Mouse (Mus musculus) forebrain, embryonic 11.5 days (tissue): Measurements from ENCODE around the gene Palld. TPM values are rescaled to one million over a fixed set of nuclear protein-coding genes. Genes with fewer than 3 reads are reported as not detected.

Source experiments
- ATAC-seq: fragments of 200-750 bp; cut with Nextera tagmentation; replicated peaks from 2 replicates; pipeline ENCODE4 v1.8.0; 2017; ENCODE audit warnings: moderate TSS enrichment; ENCODE audit not compliant: low FRiP score
- DNase-seq: peaks from one replicate; pipeline ENCODE4 v3.0.0-alpha.2; 2017; ENCODE audit warnings: low spot score
- H3K27ac ChIP-seq: fragments of 300-500 bp; sonication (generic); 2 replicates; pipeline ENCODE4 v1.5.1; 2014; ENCODE audit warnings: low read depth, low read length
- H3K27me3 ChIP-seq: fragments of 300-500 bp; sonication (generic); 2 replicates; pipeline ENCODE4 v1.6.1; 2014; ENCODE audit warnings: mild to moderate bottlenecking, low read length, mixed read lengths; ENCODE audit not compliant: control insufficient read depth, insufficient read depth
- H3K36me3 ChIP-seq: fragments of 300-500 bp; sonication (generic); 2 replicates; pipeline ENCODE4 v1.6.1; 2014; ENCODE audit warnings: mild to moderate bottlenecking, low read length, moderate library complexity, mixed read lengths; ENCODE audit not compliant: control insufficient read depth, insufficient read depth
- H3K4me1 ChIP-seq: fragments of 300-500 bp; sonication (generic); replicated peaks from 2 replicates; pipeline ENCODE4 v1.6.1; 2014; ENCODE audit warnings: low read length, mixed read lengths; ENCODE audit not compliant: control insufficient read depth, insufficient read depth
- H3K4me2 ChIP-seq: fragments of 300-500 bp; sonication (generic); 2 replicates; pipeline ENCODE4 v1.6.1; 2014; ENCODE audit warnings: low read depth, mild to moderate bottlenecking, low read length, moderate library complexity, mixed read lengths; ENCODE audit not compliant: severe bottlenecking
- H3K4me3 ChIP-seq: fragments of 300-500 bp; sonication (generic); 2 replicates; pipeline ENCODE4 v1.5.1; 2014; ENCODE audit warnings: low read depth, low read length
- H3K9ac ChIP-seq: fragments of 300-500 bp; sonication (generic); 2 replicates; pipeline ENCODE4 v1.6.1; 2014; ENCODE audit warnings: low read length
- H3K9me3 ChIP-seq: fragments of 300-500 bp; sonication (generic); 2 replicates; pipeline ENCODE4 v1.6.1; 2016; ENCODE audit warnings: low read length, mixed read lengths; ENCODE audit not compliant: control insufficient read depth
- WGBS: fragments of 180-500 bp; shearing (Covaris S2); extraction: QIAGEN DNeasy Blood & Tissue Kit; methylation state at CpG from one replicate; pipeline ENCODE4 v1.1.7; 2014; 5-methylcytosine and 5-hydroxymethylcytosine counted together
- polyA plus RNA-seq: library from polyadenylated mRNA; unstranded; fragments of >200 nt; fragmentation: Nextera tagmentation; extraction: Ambion mirVana; gene quantifications from 2 replicates; pipeline ENCODE4 v1.2.1, GENCODE M21; 2014

Gene Palld
- polyA plus RNA-seq, 1 experiment from 2014 or later, result 56.7 TPM

DNA sequence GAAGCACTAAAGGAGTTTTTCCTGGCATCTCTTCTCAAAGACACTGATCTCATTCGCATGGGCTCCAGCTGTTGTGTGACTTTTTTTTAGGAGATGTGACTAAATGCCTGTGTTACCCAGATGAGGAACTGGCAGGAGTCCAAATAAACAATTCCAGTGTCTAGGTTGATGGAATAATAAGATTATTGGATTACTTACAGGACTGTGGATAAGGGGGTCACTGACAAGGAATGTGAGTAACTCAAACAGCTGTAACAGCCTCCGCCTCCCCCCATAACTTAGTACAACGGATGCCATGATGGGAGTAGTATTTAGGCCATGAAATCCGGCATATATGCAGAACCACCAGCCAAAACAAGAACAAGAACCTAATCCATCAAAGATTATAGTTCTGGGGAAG lies 14.8 kb upstream of the Palld start:
- DNase-seq, result no peak
- no peak overlapping the region for H3K27ac ChIP-seq
- 81% methylated on average over 4 of the region's 4 CpGs for WGBS
- no peak for ATAC-seq
- no peak overlapping the region for H3K4me3 ChIP-seq
- H3K4me2 ChIP-seq, result no peak overlapping the region
- no peaks in the 10 kb centered on the region for H3K4me1 ChIP-seq
- H3K27me3 ChIP-seq, result no peaks in the 10 kb centered on the region
- H3K9ac ChIP-seq, result no peak overlapping the region
- H3K9me3 ChIP-seq, result no peaks in the 10 kb centered on the region
- H3K36me3 ChIP-seq, result no peaks in the 10 kb centered on the region

DNA sequence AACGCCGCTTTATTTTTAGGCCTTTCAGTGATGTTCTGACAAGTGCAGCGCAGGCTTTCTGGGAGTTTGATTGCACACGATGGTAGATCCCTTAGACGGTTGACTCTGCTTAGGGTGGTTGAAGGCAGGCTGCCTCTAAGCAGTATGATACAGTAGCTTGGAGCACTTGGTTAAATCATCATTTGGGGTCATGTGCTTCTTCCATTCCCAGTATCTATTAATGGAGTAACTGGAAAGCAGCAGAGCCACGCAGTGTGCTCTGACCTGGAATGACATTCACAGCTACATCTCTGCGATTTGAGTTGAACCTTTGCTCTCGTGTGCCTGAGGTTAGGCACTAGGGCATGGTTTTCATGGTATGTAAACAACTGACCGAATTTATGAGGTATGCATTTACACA lies 11.5 kb upstream of the Palld start:
- WGBS, result 87% methylated on average over 9 of the region's 9 CpGs
- H3K9me3 ChIP-seq, result no peaks in the 10 kb centered on the region

DNA sequence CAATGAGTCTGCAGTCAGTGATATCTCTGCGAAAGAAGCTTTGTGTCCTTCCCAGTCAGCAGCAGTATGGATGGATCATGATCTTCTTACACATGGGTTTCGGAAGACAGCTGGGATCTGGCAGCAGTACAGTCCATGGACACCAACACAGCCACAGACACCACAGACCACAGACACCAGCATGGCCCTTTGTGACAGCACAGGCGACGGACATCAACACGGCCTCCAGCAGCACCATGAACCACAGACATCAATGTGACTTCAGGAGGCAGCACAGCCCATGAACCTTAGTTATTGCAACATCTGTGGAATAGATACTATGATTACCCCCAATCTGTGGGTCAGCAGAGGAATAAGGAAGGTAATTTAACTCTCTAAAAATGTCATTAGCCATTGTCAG lies 10.3 kb upstream of the Palld start:
- H3K4me2 ChIP-seq, result no peak overlapping the region
- H3K9ac ChIP-seq, result no peak overlapping the region
- WGBS, result 91% methylated on average over 5 of the region's 5 CpGs
- no peaks in the 10 kb centered on the region for H3K27me3 ChIP-seq
- H3K9me3 ChIP-seq, result no peaks in the 10 kb centered on the region
- DNase-seq (no peak), ATAC-seq (no peak)
- no peaks in the 10 kb centered on the region for H3K36me3 ChIP-seq
- no peak overlapping the region for H3K27ac ChIP-seq
- no peak overlapping the region for H3K4me3 ChIP-seq
- no peaks in the 10 kb centered on the region for H3K4me1 ChIP-seq

More for the DNA sequence above, 11.5 kb upstream of the Palld start:
- DNase-seq, result no peak
- Histone ChIP-seq H3K27me3 (no peaks in the 10 kb centered on the region), H3K9ac (no peak overlapping the region), H3K4me3 (no peak overlapping the region), H3K36me3 (no peaks in the 10 kb centered on the region), H3K4me2 (no peak overlapping the region), H3K4me1 (no peaks in the 10 kb centered on the region), H3K27ac (no peak overlapping the region)
- ATAC-seq, result no peak

DNA sequence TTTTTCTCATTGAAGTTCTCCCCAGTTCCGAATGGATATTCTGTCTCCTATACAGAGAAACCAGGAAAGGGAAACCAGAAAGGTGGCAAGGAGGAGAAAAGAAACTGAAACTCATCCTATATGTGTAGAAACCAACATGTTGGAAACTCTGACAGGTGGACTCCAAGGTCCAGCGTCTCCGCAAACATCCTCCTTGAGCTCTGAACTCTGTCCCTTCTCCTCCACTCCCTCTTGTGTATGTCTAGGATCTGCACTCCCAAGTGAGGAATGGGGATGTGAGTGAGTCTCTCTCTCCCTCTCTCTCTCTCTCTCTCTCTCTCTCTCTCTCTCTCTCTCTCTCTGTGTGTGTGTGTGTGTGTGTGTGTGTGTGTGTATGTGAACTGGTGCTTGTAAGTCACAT lies 6.8 kb upstream of the Palld start:
- H3K4me3 ChIP-seq, result no peak overlapping the region
- WGBS, result 94% methylated on average over 3 of the region's 3 CpGs
- no peak for ATAC-seq

DNA sequence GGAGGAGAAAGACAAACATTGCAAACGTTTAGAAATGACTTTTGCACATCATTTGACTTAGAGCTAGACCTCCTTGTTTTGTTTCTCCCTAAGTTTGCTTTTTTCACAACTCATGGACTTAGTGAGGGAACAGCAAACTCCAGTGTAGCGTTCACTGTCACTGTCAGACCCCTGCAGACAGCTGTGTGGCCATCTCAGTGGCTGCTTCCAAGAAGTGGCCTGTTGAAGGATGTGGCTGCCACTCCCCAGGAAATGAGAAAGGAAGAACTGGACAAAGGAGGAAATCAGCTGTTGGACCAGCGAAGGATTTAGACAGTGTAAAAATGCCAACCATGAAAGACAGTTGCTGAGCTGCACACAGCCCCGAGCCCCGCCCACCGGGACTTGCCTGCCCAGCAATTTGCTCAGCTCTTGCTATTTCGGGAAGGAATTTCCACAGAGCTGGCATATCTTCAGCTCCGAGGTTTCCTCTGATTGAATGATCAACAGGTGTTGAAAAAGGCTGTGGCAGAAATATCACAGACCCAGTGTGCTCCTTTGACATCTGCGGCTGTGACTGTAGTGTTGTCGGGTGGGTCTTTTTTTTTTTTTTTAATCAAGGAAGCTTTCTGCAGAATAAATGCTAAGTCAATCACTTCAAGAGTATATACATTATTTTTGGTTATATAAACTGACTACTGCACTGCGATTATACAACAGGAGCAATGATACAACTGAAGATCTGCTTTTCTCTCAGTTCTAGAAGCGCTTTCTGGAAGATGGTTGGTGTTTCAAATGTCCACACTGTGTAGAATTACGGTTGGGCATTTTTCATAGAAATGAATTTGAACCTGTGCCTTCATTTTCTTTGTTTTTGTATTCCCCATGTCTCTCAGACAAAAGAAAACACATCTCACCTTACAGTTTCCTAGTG lies 6.1 kb upstream of the Palld start:
- DNase-seq (no peak), ATAC-seq (no peak)
- H3K9ac ChIP-seq, result no peak overlapping the region
- H3K4me2 ChIP-seq, result no peak overlapping the region
- H3K27me3 ChIP-seq, result no peaks in the 10 kb centered on the region
- WGBS, result 82% methylated on average over 13 of the region's 13 CpGs
- H3K36me3 ChIP-seq, result no peaks in the 10 kb centered on the region
- no peak overlapping the region for H3K4me3 ChIP-seq
- no peaks in the 10 kb centered on the region for H3K4me1 ChIP-seq
- H3K27ac ChIP-seq, result no peak overlapping the region
- H3K9me3 ChIP-seq, result no peaks in the 10 kb centered on the region

More for the DNA sequence above, 6.8 kb upstream of the Palld start:
- Histone ChIP-seq H3K27ac (no peak overlapping the region), H3K27me3 (no peaks in the 10 kb centered on the region), H3K4me1 (no peaks in the 10 kb centered on the region), H3K4me2 (no peak overlapping the region), H3K9me3 (no peaks in the 10 kb centered on the region), H3K9ac (no peak overlapping the region), H3K36me3 (no peaks in the 10 kb centered on the region)
- DNase-seq, result no peak

DNA sequence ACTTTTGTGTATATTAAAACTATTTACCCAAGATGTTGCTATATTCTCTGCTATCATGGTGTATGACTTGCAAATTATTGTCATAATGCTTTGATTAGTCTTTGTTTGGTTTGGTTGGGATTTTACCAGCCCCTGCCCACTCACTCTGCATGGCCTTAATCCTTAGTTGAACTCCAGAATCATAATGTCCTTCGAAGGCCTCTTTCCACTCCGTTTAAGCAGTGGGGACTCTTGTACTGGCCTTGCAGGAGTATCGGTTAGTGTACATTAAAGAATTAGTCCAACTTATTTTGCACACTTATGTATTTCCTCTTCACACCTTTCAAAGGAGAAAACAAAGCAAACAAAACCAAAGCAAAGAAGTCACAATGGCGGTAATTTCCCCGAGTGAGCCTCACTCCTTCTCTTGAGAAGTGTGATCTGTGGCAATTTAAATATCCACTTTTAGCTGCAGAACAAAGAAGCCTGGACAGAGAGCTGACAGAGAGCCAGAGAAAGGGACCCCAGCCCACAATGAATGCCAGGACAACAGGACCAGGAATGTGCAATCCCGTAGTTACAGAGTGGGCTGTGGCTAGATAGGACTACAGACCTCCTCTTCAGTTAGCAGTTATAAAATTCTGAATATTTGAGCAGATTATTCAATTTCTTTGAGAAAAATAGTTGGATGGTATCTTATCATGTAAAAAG lies 1.3 kb downstream of the Palld start:
- Histone ChIP-seq H3K36me3 (no peaks in the 10 kb centered on the region), H3K4me2 (no peak overlapping the region), H3K9me3 (no peaks in the 10 kb centered on the region), H3K4me3 (no peak overlapping the region), H3K27ac (no peak overlapping the region), H3K9ac (no peak overlapping the region), H3K27me3 (no peaks in the 10 kb centered on the region), H3K4me1 (no peaks in the 10 kb centered on the region)
- WGBS, result 33% methylated on average over 6 of the region's 6 CpGs
- ATAC-seq (peak; percentile 51; the same call in 1 of the 2 replicates), DNase-seq (peak; percentile 52)

DNA sequence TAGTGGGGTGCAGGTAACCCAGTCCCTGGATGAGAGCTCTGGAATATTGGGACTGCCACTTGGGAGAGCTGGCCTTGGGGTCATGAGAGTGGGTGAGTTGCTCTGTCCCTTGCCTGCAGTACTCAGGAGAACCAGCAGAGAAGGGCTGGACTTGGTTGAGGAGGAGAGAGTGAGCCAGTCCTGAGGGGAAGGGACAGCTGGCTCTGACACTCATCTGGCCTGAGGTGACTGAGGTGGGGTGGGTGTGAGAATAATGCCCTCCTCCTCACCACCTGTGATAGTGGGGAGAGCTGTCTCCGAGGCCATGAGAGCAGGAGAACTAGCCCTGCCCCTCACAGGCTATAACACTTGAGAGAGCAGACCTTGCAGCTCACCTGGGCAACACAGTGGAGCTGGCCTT lies 5.1 kb downstream of the Palld start:
- Histone ChIP-seq H3K9ac (no peak overlapping the region), H3K4me2 (no peak overlapping the region), H3K9me3 (no peaks in the 10 kb centered on the region), H3K27ac (no peak overlapping the region), H3K4me3 (no peak overlapping the region), H3K27me3 (no peaks in the 10 kb centered on the region), H3K4me1 (no peaks in the 10 kb centered on the region), H3K36me3 (no peaks in the 10 kb centered on the region)
- 73% methylated on average over 1 of the region's 1 CpGs for WGBS
- no peak for DNase-seq
- no peak for ATAC-seq

DNA sequence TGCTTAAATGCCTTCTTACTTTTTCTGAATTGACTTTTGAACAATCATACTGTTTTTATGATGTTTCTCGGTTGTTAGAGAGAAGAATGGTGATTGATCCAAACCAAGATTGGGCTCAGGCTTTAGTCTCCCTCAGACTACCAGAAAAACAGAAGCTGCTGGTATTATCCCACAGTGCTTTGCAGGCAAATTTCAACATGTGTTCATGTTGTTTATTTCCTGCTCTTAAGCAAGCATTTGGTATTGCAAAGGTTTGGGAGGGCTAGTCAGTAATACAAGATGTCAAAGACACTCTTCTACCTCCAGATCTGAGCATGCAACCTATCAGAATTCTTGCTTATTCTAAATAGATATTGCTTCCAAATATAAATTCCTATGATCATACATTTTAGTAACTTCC lies 5.7 kb downstream of the Palld start:
- Histone ChIP-seq H3K27me3 (no peaks in the 10 kb centered on the region), H3K4me3 (no peak overlapping the region), H3K36me3 (no peaks in the 10 kb centered on the region), H3K27ac (no peak overlapping the region), H3K4me1 (no peaks in the 10 kb centered on the region), H3K4me2 (no peak overlapping the region), H3K9ac (no peak overlapping the region), H3K9me3 (no peaks in the 10 kb centered on the region)
- DNase-seq, result no peak
- 90% methylated on average over 1 of the region's 1 CpGs for WGBS
- no peak for ATAC-seq
